Mouse (Mus musculus) heart, adult 2 months (tissue): ENCODE data around the gene Dhx58.

ENCODE experiments used
- CTCF ChIP-seq: fragments of 200-600 bp; IDR thresholded peaks from 2 replicates; pipeline ENCODE4 v1.8.1; 2022; ENCODE audit warnings: antibody characterized with exemption, mild to moderate bottlenecking, moderate library complexity
- EP300 ChIP-seq: fragments of 200-500 bp; IDR thresholded peaks from 2 replicates; pipeline ENCODE4 v1.6.1; 2011; ENCODE audit warnings: low read depth, low read length, control low read depth; ENCODE audit not compliant: insufficient read depth
- POLR2A ChIP-seq: fragments of 200-500 bp; IDR thresholded peaks from 2 replicates; pipeline ENCODE4 v1.6.1; 2011; ENCODE audit warnings: mild to moderate bottlenecking, low read depth, low read length, control low read depth; ENCODE audit not compliant: insufficient read depth

- TF ChIP-seq CTCF (no peak), POLR2A (no peak), EP300 (no peak)
Observed at GRCm38 (mm10) chr11:100738749-100739148, 34.7 kb upstream of the Dhx58 start.
